Mouse (Mus musculus) heart, adult 2 months (tissue): Measurements from ENCODE around the gene Cacul1. TPM values are rescaled to one million over a fixed set of nuclear protein-coding genes. Genes with fewer than 3 reads are reported as not detected.
A peak's percentile ranks its signal among the peaks of the same experiment; 100 is the strongest.

ENCODE experiments used
- DNase-seq, 2 experiments: peaks; one replicate each; pipeline ENCODE4 v3.0.0; 2021
- H3K27ac ChIP-seq: fragments of 200-600 bp; 2 replicates; pipeline ENCODE4 v1.8.1; 2022
- H3K27me3 ChIP-seq: fragments of 200-500 bp; 2 replicates; pipeline ENCODE4 v1.6.1; 2012; ENCODE audit warnings: mild to moderate bottlenecking, low read length, inconsistent platforms, mixed read lengths; ENCODE audit not compliant: control insufficient read depth, insufficient read depth
- H3K36me3 ChIP-seq: fragments of 200-500 bp; 2 replicates; pipeline ENCODE4 v1.6.1; 2012; ENCODE audit warnings: low read length, inconsistent platforms; ENCODE audit not compliant: control insufficient read depth, insufficient read depth
- H3K4me1 ChIP-seq: fragments of 200-500 bp; 2 replicates; pipeline ENCODE4 v1.6.1; 2011; ENCODE audit warnings: low read length; ENCODE audit not compliant: control insufficient read depth, insufficient read depth
- H3K4me3 ChIP-seq: fragments of 200-600 bp; 2 replicates; pipeline ENCODE4 v1.8.1; 2022
- H3K79me2 ChIP-seq: fragments of 200-500 bp; replicated peaks from 2 replicates; pipeline ENCODE4 v1.6.1; 2012; ENCODE audit warnings: mild to moderate bottlenecking, inconsistent platforms, low read length, moderate library complexity, mixed read lengths; ENCODE audit not compliant: control insufficient read depth, insufficient read depth
- H3K9ac ChIP-seq: fragments of 200-500 bp; 2 replicates; pipeline ENCODE4 v1.6.1; 2012; ENCODE audit warnings: low read depth, mild to moderate bottlenecking, control low read depth, inconsistent platforms, low read length, mixed read lengths
- CTCF ChIP-seq: fragments of 200-600 bp; IDR thresholded peaks from 2 replicates; pipeline ENCODE4 v1.8.1; 2022; ENCODE audit warnings: antibody characterized with exemption, mild to moderate bottlenecking, moderate library complexity
- EP300 ChIP-seq: fragments of 200-500 bp; IDR thresholded peaks from 2 replicates; pipeline ENCODE4 v1.6.1; 2011; ENCODE audit warnings: low read depth, low read length, control low read depth; ENCODE audit not compliant: insufficient read depth
- POLR2A ChIP-seq: fragments of 200-500 bp; IDR thresholded peaks from 2 replicates; pipeline ENCODE4 v1.6.1; 2011; ENCODE audit warnings: mild to moderate bottlenecking, low read depth, low read length, control low read depth; ENCODE audit not compliant: insufficient read depth
- WGBS: fragments of 180-500 bp; shearing (Covaris S2); methylation state at CpG from one replicate; pipeline ENCODE4 v1.1.7; 2018; 5-methylcytosine and 5-hydroxymethylcytosine counted together
- intact Hi-C: fragments of 180-260 bp; cut with DNase I; formaldehyde crosslinking; loops from one replicate; pipeline ENCODE4 v1.15.1; 2025
- long read RNA-seq: library from polyadenylated mRNA; stranded (forward); transcript quantifications from one replicate; pipeline ENCODE4 v2.0.0, GENCODE M21; 2021
- polyA plus RNA-seq: library from polyadenylated mRNA; depleted of rRNA; stranded (reverse); fragments of >200 nt; gene quantifications from 2 replicates; pipeline ENCODE4 v1.2.3, GENCODE M21; 2012; rRNA removed
- total RNA-seq, 2 experiments: library from RNA; stranded (reverse); gene quantifications; 2 replicates each; pipeline ENCODE4 v1.2.3; 2021

The Cacul1 gene
- total RNA-seq = 10 to 100 TPM; 27.4 to 27.8 TPM
- polyA plus RNA-seq = 5.8 and 10.8 TPM in 2 replicates
- long read RNA-seq, full-length matches to known transcripts = 6 of 14 reads
- long read RNA-seq, partial matches to known transcripts = 1 of 14 reads
- long read RNA-seq, other reads (novel, unspliced or antisense) = 7 of 14 reads

- under 1% methylated on average over 64 of the region's 64 CpGs for WGBS
- Histone ChIP-seq H3K27ac (peak within 1 kb of the TSS; percentile 86), H3K4me3 (peak within 1 kb of the TSS; percentile 76), H3K4me1 (peaks cover 7% of the 10 kb centered on the region), H3K9ac (peak within 1 kb of the TSS; percentile 87), H3K27me3 (no peaks in the 10 kb centered on the region), H3K79me2 (no peaks in the 10 kb centered on the region), H3K36me3 (peaks cover 19% of the 10 kb centered on the region)
- no peak for TF ChIP-seq CTCF
- peak; percentile 89 for TF ChIP-seq POLR2A
- DNase-seq = peak; percentile 93 to 97
- intact Hi-C loops = loop anchor here (5.0 kb wide), 1 partner anchor 212 kb away; the partner anchor contains the start of gene Eif3a
Measured at GRCm38 (mm10) chr19:60580582-60581339, at the start of gene Cacul1. Gene Cacul1 (minus strand): TSS chr19:60581025.

- no peak for DNase-seq
- H3K4me1 ChIP-seq = no peaks in the 10 kb centered on the region
- no peak overlapping the region for H3K27ac ChIP-seq
- 48% methylated on average over 4 of the region's 4 CpGs for WGBS
- no peaks in the 10 kb centered on the region for H3K36me3 ChIP-seq
- H3K27me3 ChIP-seq = no peaks in the 10 kb centered on the region
- no peak for TF ChIP-seq CTCF
- no peak for TF ChIP-seq EP300
- TF ChIP-seq POLR2A = no peak
- H3K4me3 ChIP-seq = no peak overlapping the region
- intact Hi-C loops = no loop called here
- no peaks in the 10 kb centered on the region for H3K79me2 ChIP-seq
- no peak overlapping the region for H3K9ac ChIP-seq
Measured at GRCm38 (mm10) chr19:60619420-60619819, 38.6 kb upstream of the Cacul1 start.

- H3K27me3 ChIP-seq = no peaks in the 10 kb centered on the region
- H3K79me2 ChIP-seq = no peaks in the 10 kb centered on the region
- no peak overlapping the region for H3K27ac ChIP-seq
- H3K9ac ChIP-seq = no peak overlapping the region
- TF ChIP-seq EP300 (no peak), POLR2A (no peak), CTCF (no peak)
- DNase-seq = no peak
- H3K4me3 ChIP-seq = no peak overlapping the region
- H3K4me1 ChIP-seq = no peaks in the 10 kb centered on the region
- intact Hi-C loops = no loop called here
- H3K36me3 ChIP-seq = no peaks in the 10 kb centered on the region
- 14% methylated on average over 1 of the region's 1 CpGs for WGBS
Measured at GRCm38 (mm10) chr19:60617007-60617406, 36.2 kb upstream of the Cacul1 start.

GRCm38 (mm10) chr19:60615470-60616200 is 34.8 kb upstream of the Cacul1 start:
- H3K27me3 ChIP-seq = no peaks in the 10 kb centered on the region

GRCm38 (mm10) chr19:60611525-60612215 is 30.8 kb upstream of the Cacul1 start:
- no peak overlapping the region for H3K4me3 ChIP-seq
- H3K36me3 ChIP-seq = no peaks in the 10 kb centered on the region
- H3K4me1 ChIP-seq = no peaks in the 10 kb centered on the region
- H3K27me3 ChIP-seq = no peaks in the 10 kb centered on the region
- H3K27ac ChIP-seq = no peak overlapping the region
- H3K9ac ChIP-seq = no peak overlapping the region
- WGBS = 33% methylated on average over 12 of the region's 12 CpGs
- no peaks in the 10 kb centered on the region for H3K79me2 ChIP-seq
- intact Hi-C loops = no loop called here
- DNase-seq = peak; percentile 6 to 23
- TF ChIP-seq EP300 = no peak
- peak; percentile 63 for TF ChIP-seq CTCF

More at GRCm38 (mm10) chr19:60615470-60616200, 34.8 kb upstream of the Cacul1 start:
- 51% methylated on average over 5 of the region's 5 CpGs for WGBS
- peak; percentile 35 to 45 for DNase-seq
- Histone ChIP-seq H3K4me1 (no peaks in the 10 kb centered on the region), H3K9ac (no peak overlapping the region), H3K79me2 (no peaks in the 10 kb centered on the region), H3K4me3 (no peak overlapping the region), H3K36me3 (no peaks in the 10 kb centered on the region), H3K27ac (no peak overlapping the region)
- intact Hi-C loops = no loop called here
- TF ChIP-seq POLR2A (no peak), EP300 (no peak), CTCF (no peak)
